ENCODE assay signal across 16 mouse cellular contexts in the genomic region with DNA sequence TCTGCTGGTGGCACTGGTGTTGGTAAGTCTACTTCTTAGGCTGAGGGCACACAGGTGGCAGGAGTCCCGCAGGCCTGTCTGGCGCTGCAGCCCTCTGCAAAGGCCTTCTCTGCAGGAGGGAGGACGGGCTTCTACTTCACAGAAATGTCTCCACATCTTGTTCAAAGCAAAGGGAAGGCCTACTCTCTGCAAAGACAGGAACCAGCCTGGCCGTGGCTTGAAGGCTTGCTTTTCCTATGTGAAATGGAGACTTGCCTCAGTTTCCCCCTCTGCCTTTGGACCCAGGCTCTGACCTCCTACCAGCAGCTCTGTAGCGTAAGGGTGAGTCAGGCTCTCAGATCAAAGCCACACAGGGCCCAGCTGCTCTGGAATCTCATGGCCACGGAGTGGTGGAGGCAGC.
"Had no signal": no experiment of that assay in that cellular context is flagged by ENCODE, and none has a peak within 500 bp of the region (broad histone marks: within the 10 kb centered on the region; RNA-seq: fewer than 3 reads in every experiment).

No protein-coding gene starts in this region.

- H3K27me3 ChIP-seq: kidney, embryonic 15.5 days; liver, embryonic 15.5 days; midbrain, embryonic 15.5 days; neural tube, embryonic 13.5 days had no signal

- H3K9ac ChIP-seq: kidney, embryonic 15.5 days; liver, embryonic 15.5 days; lung, embryonic 15.5 days; midbrain, embryonic 15.5 days; neural tube, embryonic 13.5 days; stomach, embryonic 15.5 days had no signal

- H3K27ac ChIP-seq: kidney, embryonic 15.5 days; left cerebral cortex, adult 2 months; limb, embryonic 10.5 days; liver, embryonic 15.5 days; lung, embryonic 15.5 days; macrophage; midbrain, embryonic 15.5 days; stomach, embryonic 15.5 days had no signal

- H3K9me3 ChIP-seq: kidney, embryonic 15.5 days; limb, embryonic 10.5 days; liver, embryonic 15.5 days; lung, embryonic 15.5 days; midbrain, embryonic 15.5 days; neural tube, embryonic 13.5 days; stomach, embryonic 15.5 days had no signal

- H3K4me2 ChIP-seq: kidney, embryonic 15.5 days; liver, embryonic 11.5 days; liver, embryonic 15.5 days; lung, embryonic 15.5 days; midbrain, embryonic 15.5 days; neural tube, embryonic 13.5 days; stomach, embryonic 15.5 days had no signal

- ATAC-seq: midbrain, embryonic 15.5 days had no signal

- H3K36me3 ChIP-seq: kidney, embryonic 15.5 days; liver, embryonic 15.5 days; lung, embryonic 15.5 days; midbrain, embryonic 15.5 days; stomach, embryonic 15.5 days had no signal

- H3K4me1 ChIP-seq: kidney, embryonic 15.5 days; liver, embryonic 15.5 days; megakaryocyte, embryonic 14.5 days had no signal

- H3K4me3 ChIP-seq: kidney, embryonic 15.5 days; left cerebral cortex, adult 2 months; limb, embryonic 10.5 days; liver, embryonic 15.5 days; lung, embryonic 15.5 days; megakaryocyte, embryonic 14.5 days; midbrain, embryonic 15.5 days; neural tube, embryonic 13.5 days; stomach, embryonic 15.5 days had no signal

- DNase-seq: kidney, postnatal 14 days; lung, postnatal 14 days; right cerebral cortex, postnatal 14 days; thymus, adult 2 months; thymus, postnatal 25 days had no signal
